ENCODE assay signal across 18 mouse cellular contexts in the genomic region with DNA sequence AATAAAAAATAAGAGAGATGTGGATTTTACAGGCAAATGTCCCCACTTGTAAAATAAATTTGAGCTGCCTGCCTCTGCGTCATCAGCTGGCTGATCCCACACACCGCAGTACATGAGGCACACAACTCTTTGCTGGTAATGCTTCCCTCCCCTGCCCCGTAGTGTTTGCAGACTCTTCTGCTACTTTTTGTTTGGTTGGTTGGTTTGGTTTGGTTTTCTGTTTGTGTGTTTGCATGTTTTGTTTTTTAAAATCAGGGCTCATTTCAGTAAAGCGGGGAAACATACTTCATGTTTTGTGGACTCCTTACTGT.
DNase-seq lines count a peak whose midpoint lies in the region; ATAC-seq lines count a peak whose summit lies in the region.
"Had no signal": no experiment of that assay in that cellular context is flagged by ENCODE, and none has a peak within 500 bp of the region (broad histone marks: within the 10 kb centered on the region; RNA-seq: fewer than 3 reads in every experiment).

No protein-coding gene starts in this region.

- H3K4me2 ChIP-seq in embryonic facial prominence, embryonic 12.5 days (replicated peaks) = no peak overlapping the region
- no peak overlapping the region for H3K4me2 ChIP-seq in stomach, embryonic 15.5 days
- H3K4me2 ChIP-seq: heart, embryonic 12.5 days; neural tube, embryonic 13.5 days had no signal

- 0 out of 2 replicates have a peak overlapping the region, but pooled peaks have one; percentile 1 for H3K27ac ChIP-seq in embryonic facial prominence, embryonic 12.5 days
- H3K27ac ChIP-seq in embryonic facial prominence, embryonic 10.5 days (replicated peaks) = no peak overlapping the region
- peak overlapping the region; percentile 67 for H3K27ac ChIP-seq in stomach, embryonic 15.5 days
- H3K27ac ChIP-seq: kidney, postnatal 0 days; neural tube, embryonic 13.5 days had no signal

- no peak overlapping the region for H3K4me3 ChIP-seq in embryonic facial prominence, embryonic 12.5 days
- H3K4me3 ChIP-seq in embryonic facial prominence, embryonic 10.5 days = no peak overlapping the region
- no peak overlapping the region for H3K4me3 ChIP-seq in stomach, embryonic 15.5 days (replicated peaks)
- H3K4me3 ChIP-seq: heart, embryonic 12.5 days; megakaryocyte, embryonic 14.5 days; neural tube, embryonic 13.5 days had no signal

- DNase-seq in embryonic facial prominence, embryonic 10.5 days (ENCODE audit: low spot score) = no peak
- peak; percentile 38 for DNase-seq in kidney, postnatal 10 days
- no peak for DNase-seq in kidney, postnatal 25 days
- DNase-seq in right cerebral cortex, adult 18-20 months = peak; percentile 19
- DNase-seq in right cerebral cortex, postnatal 4 days = no peak
- DNase-seq in adrenal gland, postnatal 10 days = no peak
- DNase-seq: adrenal gland, postnatal 36 days; cerebellum, adult 9-11 months; heart, postnatal 36 days; layer of hippocampus, postnatal 36 days; lung, adult 18-20 months; thymus, postnatal 36 days had no signal

- no peaks in the 10 kb centered on the region for H3K36me3 ChIP-seq in embryonic facial prominence, embryonic 12.5 days
- H3K36me3 ChIP-seq in embryonic facial prominence, embryonic 10.5 days (replicated peaks) = no peaks in the 10 kb centered on the region
- no peaks in the 10 kb centered on the region for H3K36me3 ChIP-seq in stomach, embryonic 15.5 days
- H3K36me3 ChIP-seq: heart, embryonic 12.5 days; neural tube, embryonic 13.5 days had no signal

- WGBS in embryonic facial prominence, embryonic 12.5 days = 83% methylated on average over 4 of the region's 4 CpGs
- WGBS in embryonic facial prominence, embryonic 10.5 days = 92% methylated on average over 4 of the region's 4 CpGs
- WGBS in stomach, embryonic 15.5 days = 62% methylated on average over 4 of the region's 4 CpGs

- H3K27me3 ChIP-seq in embryonic facial prominence, embryonic 12.5 days = no peaks in the 10 kb centered on the region
- no peaks in the 10 kb centered on the region for H3K27me3 ChIP-seq in embryonic facial prominence, embryonic 10.5 days (replicated peaks; ENCODE audit: low read depth, poor library complexity, severe bottlenecking)
- H3K27me3 ChIP-seq in stomach, embryonic 15.5 days (replicated peaks) = no peaks in the 10 kb centered on the region
- H3K27me3 ChIP-seq: heart, embryonic 12.5 days; megakaryocyte, embryonic 14.5 days; neural tube, embryonic 13.5 days had no signal

- no peak overlapping the region for H3K9ac ChIP-seq in embryonic facial prominence, embryonic 12.5 days
- no peak overlapping the region for H3K9ac ChIP-seq in stomach, embryonic 15.5 days
- H3K9ac ChIP-seq: heart, embryonic 12.5 days; neural tube, embryonic 13.5 days had no signal

- no peaks in the 10 kb centered on the region for H3K4me1 ChIP-seq in embryonic facial prominence, embryonic 12.5 days
- H3K4me1 ChIP-seq in embryonic facial prominence, embryonic 10.5 days = no peaks in the 10 kb centered on the region
- H3K4me1 ChIP-seq in stomach, embryonic 15.5 days = 0 out of 2 replicates have a peak, but pooled peaks cover 6% of the 10 kb centered on the region
- H3K4me1 ChIP-seq: heart, embryonic 12.5 days; megakaryocyte, embryonic 14.5 days; neural tube, embryonic 13.5 days had no signal

- no peak for ATAC-seq in embryonic facial prominence, embryonic 12.5 days (ENCODE audit: insufficient number of reproducible peaks, insufficient read depth, low FRiP score, low TSS enrichment)
- ATAC-seq in stomach, embryonic 15.5 days (ENCODE audit: insufficient read depth, low FRiP score, low read depth) = peak; percentile 28; the same call in 1 of the 2 replicates

- no peaks in the 10 kb centered on the region for H3K9me3 ChIP-seq in embryonic facial prominence, embryonic 12.5 days
- no peaks in the 10 kb centered on the region for H3K9me3 ChIP-seq in embryonic facial prominence, embryonic 10.5 days
- no peaks in the 10 kb centered on the region for H3K9me3 ChIP-seq in stomach, embryonic 15.5 days
- H3K9me3 ChIP-seq: heart, embryonic 12.5 days had no signal

Comparison
In these comparisons a context has a peak if more than half of its experiments do, and no peak if none do; other contexts are left out.
1. DNase-seq: peak in kidney, postnatal 10 days (single experiment) and right cerebral cortex, adult 18-20 months (single experiment); none in embryonic facial prominence, embryonic 10.5 days (single experiment), kidney, postnatal 25 days (0 of 2), right cerebral cortex, postnatal 4 days (single experiment) and adrenal gland, postnatal 10 days (single experiment).